In the genomic region with DNA sequence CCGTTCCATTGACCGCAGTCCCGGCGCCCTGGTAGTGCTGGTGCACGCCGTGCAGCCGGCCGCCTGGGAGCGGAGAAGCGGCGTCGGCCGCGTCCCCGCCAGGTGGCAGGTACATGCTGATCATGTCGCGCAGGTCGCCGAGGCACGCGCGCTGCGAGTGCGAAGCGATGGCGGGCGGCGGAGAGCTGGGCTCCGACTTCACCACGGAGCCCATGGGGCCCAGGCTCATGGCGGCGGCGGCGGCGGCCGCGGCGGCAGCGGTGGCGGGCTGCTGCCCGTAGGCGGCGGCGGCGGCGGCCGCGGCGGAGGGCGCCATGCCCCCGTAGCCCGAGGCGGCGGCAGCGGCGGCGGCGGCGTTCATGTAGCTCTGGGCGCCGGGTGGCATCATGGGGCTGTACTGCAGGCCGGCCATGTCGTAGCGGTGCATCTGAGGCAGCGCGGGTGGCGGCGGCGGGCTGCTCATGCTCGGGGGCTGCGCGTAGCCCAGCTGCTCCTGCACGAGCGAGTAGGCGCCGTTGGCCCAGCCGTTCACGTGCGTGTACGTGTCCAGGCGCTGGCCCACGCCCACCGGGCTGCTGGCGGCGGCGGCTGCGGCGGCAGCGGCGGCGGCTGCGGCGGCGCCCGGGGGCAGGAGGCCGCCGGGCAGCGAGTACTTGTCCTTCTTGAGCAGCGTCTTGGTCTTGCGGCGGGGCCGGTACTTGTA, we compare ENCODE assay signal across 9 mouse cellular contexts. TPM values are rescaled to one million over a fixed set of nuclear protein-coding genes. Genes with fewer than 3 reads are reported as not detected.
DNase-seq lines count a peak whose midpoint lies in the region; ATAC-seq lines count a peak whose summit lies in the region.
"Had no signal": no experiment of that assay in that cellular context is flagged by ENCODE, and none has a peak within 500 bp of the region (broad histone marks: within the 10 kb centered on the region; RNA-seq: fewer than 3 reads in every experiment).

No protein-coding gene starts in this region.

- no peak for DNase-seq in heart, embryonic 10.5 days (ENCODE audit: low spot score)
- DNase-seq in heart, postnatal 36 days = no peak
- peak; percentile 3 for DNase-seq in urinary bladder, postnatal 25 days (ENCODE audit: low spot score)
- DNase-seq in urinary bladder, postnatal 36 days (ENCODE audit: low spot score in 2 of 2) = no peak
- DNase-seq in gastrocnemius, postnatal 36 days = no peak

- 0 out of 2 replicates have a peak, but pooled peaks cover 3% of the 10 kb centered on the region for H3K9me3 ChIP-seq in heart, embryonic 10.5 days
- no peaks in the 10 kb centered on the region for H3K9me3 ChIP-seq in heart, embryonic 16.5 days (replicated peaks; ENCODE audit: control insufficient read depth, low read length)
- H3K9me3 ChIP-seq in liver, embryonic 12.5 days (replicated peaks) = no peaks in the 10 kb centered on the region
- no peaks in the 10 kb centered on the region for H3K9me3 ChIP-seq in stomach, embryonic 16.5 days (replicated peaks; ENCODE audit: control insufficient read depth, low read length)

- H3K9ac ChIP-seq in heart, embryonic 16.5 days (ENCODE audit: low read length) = peak overlapping the region; percentile 58
- H3K9ac ChIP-seq in liver, embryonic 12.5 days = no peak overlapping the region
- H3K9ac ChIP-seq in stomach, embryonic 16.5 days (ENCODE audit: low read length) = no peak overlapping the region

- peak overlapping the region; percentile 57 for H3K4me3 ChIP-seq in heart, embryonic 10.5 days
- H3K4me3 ChIP-seq in heart, embryonic 16.5 days (ENCODE audit: low read length) = peak overlapping the region; percentile 59
- peak overlapping the region; percentile 32 for H3K4me3 ChIP-seq in liver, embryonic 12.5 days
- peak overlapping the region; percentile 48 for H3K4me3 ChIP-seq in stomach, embryonic 16.5 days (replicated peaks; ENCODE audit: low read length)

- 26% methylated on average over 94 of the region's 102 CpGs for WGBS in heart, embryonic 10.5 days
- 8% methylated on average over 46 of the region's 102 CpGs for WGBS in heart, embryonic 16.5 days
- 9% methylated on average over 42 of the region's 102 CpGs for WGBS in liver, embryonic 12.5 days (ENCODE audit: insufficient replicate concordance)
- WGBS in stomach, embryonic 16.5 days = 17% methylated on average over 51 of the region's 102 CpGs

- no peaks in the 10 kb centered on the region for H3K36me3 ChIP-seq in heart, embryonic 10.5 days
- H3K36me3 ChIP-seq in heart, embryonic 16.5 days (ENCODE audit: control insufficient read depth, insufficient read depth) = no peaks in the 10 kb centered on the region
- no peaks in the 10 kb centered on the region for H3K36me3 ChIP-seq in liver, embryonic 12.5 days
- no peaks in the 10 kb centered on the region for H3K36me3 ChIP-seq in stomach, embryonic 16.5 days (ENCODE audit: control insufficient read depth, insufficient read depth, low read length)

- H3K4me1 ChIP-seq in heart, embryonic 10.5 days = no peaks in the 10 kb centered on the region
- no peaks in the 10 kb centered on the region for H3K4me1 ChIP-seq in heart, embryonic 16.5 days (ENCODE audit: control insufficient read depth, insufficient read depth, low read length)
- no peaks in the 10 kb centered on the region for H3K4me1 ChIP-seq in liver, embryonic 12.5 days
- H3K4me1 ChIP-seq in stomach, embryonic 16.5 days (ENCODE audit: control insufficient read depth, insufficient read depth, low read length) = no peaks in the 10 kb centered on the region

- H3K4me2 ChIP-seq in heart, embryonic 16.5 days (ENCODE audit: low read depth, low read length) = peak overlapping the region; percentile 74
- H3K4me2 ChIP-seq in liver, embryonic 12.5 days = peak overlapping the region; percentile 55
- H3K4me2 ChIP-seq in stomach, embryonic 16.5 days (ENCODE audit: low read depth, low read length) = peak overlapping the region; percentile 65

- intact Hi-C loops in heart, postnatal 36 days (cut with DNase I) = no loop called here
- intact Hi-C loops in gastrocnemius, postnatal 36 days (cut with DNase I) = no loop called here

- H3K27ac ChIP-seq in heart, embryonic 10.5 days = peak overlapping the region; percentile 19; the same call in 1 of the 2 replicates
- H3K27ac ChIP-seq in heart, embryonic 16.5 days (ENCODE audit: low read length) = no peak overlapping the region
- no peak overlapping the region for H3K27ac ChIP-seq in liver, embryonic 12.5 days
- H3K27ac ChIP-seq in stomach, embryonic 16.5 days (ENCODE audit: low read length) = no peak overlapping the region

- peak; percentile 62; the same call in 1 of the 2 replicates for ATAC-seq in heart, embryonic 16.5 days (replicated peaks; ENCODE audit: extremely low read depth, insufficient read depth, low FRiP score)
- ATAC-seq in liver, embryonic 12.5 days = no peak
- peak; percentile 45 for ATAC-seq in stomach, embryonic 16.5 days (ENCODE audit: insufficient read depth, low FRiP score)
- ATAC-seq: Patski had no signal

- peaks cover 86% of the 10 kb centered on the region for H3K27me3 ChIP-seq in heart, embryonic 10.5 days (ENCODE audit: insufficient read depth, poor library complexity, severe bottlenecking)
- peaks cover 53% of the 10 kb centered on the region for H3K27me3 ChIP-seq in heart, embryonic 16.5 days (ENCODE audit: control insufficient read depth, insufficient read depth, low read length)
- peaks cover 95% of the 10 kb centered on the region for H3K27me3 ChIP-seq in liver, embryonic 12.5 days (replicated peaks)
- H3K27me3 ChIP-seq in stomach, embryonic 16.5 days (ENCODE audit: control insufficient read depth, insufficient read depth, low read length) = peaks cover 65% of the 10 kb centered on the region

RNA-seq across cellular contexts. Expression of gene Sox3, which starts 1.0 kb away (rescaled TPM):
- polyA plus RNA-seq in heart, embryonic 10.5 days (2016; fragmentation: Nextera tagmentation; extraction: Ambion mirVana) = 0.24 and 0.51 TPM in 2 replicates
- total RNA-seq in heart, postnatal 36 days (2021) = not detected
- 0.07 TPM in 1 of 2 replicates, not detected in the other for polyA plus RNA-seq in heart, embryonic 16.5 days (2015; fragmentation: Nextera tagmentation; extraction: Ambion mirVana)
- polyA plus RNA-seq in liver, embryonic 12.5 days (2016; fragmentation: Nextera tagmentation; extraction: Ambion mirVana) = not detected in 2 replicates
- not detected in 2 replicates for polyA plus RNA-seq in stomach, embryonic 16.5 days (2015; fragmentation: Nextera tagmentation; extraction: Ambion mirVana)
- total RNA-seq in gastrocnemius, postnatal 36 days (2021) = not detected
- polyA plus RNA-seq: Patski had no signal
